ENCODE assay signal across 12 mouse cellular contexts in genomic region chr6:134925673-134926337, GRCm38 (mm10). TPM values are rescaled to one million over a fixed set of nuclear protein-coding genes. Genes with fewer than 3 reads are reported as not detected.
DNase-seq lines count a peak whose midpoint lies in the region; ATAC-seq and TF ChIP-seq lines count a peak whose summit lies in the region.
"Had no signal": no experiment of that assay in that cellular context is flagged by ENCODE, and none has a peak within 500 bp of the region (broad histone marks: within the 10 kb centered on the region; RNA-seq: fewer than 3 reads in every experiment).

No protein-coding gene starts in this region.

- TF ChIP-seq EP300 in stomach, postnatal 0 days (optimal IDR thresholded peaks at IDR 0.05), result no peak

- peak overlapping the region; percentile 40 for H3K4me2 ChIP-seq in heart, embryonic 13.5 days
- H3K4me2 ChIP-seq in midbrain, embryonic 11.5 days, result peak overlapping the region; percentile 32; the same call in 1 of the 2 replicates
- H3K4me2 ChIP-seq in midbrain, embryonic 16.5 days (ENCODE audit: low read length), result no peak overlapping the region
- H3K4me2 ChIP-seq in stomach, postnatal 0 days (replicated peaks; ENCODE audit: low read depth), result peak overlapping the region; percentile 42

- intact Hi-C loops in heart, postnatal 36 days (cut with DNase I), result loop anchor here (2.0 to 10.0 kb wide), 3 partner anchors 57 to 1899 kb away; partner anchors contain the start of genes BC049715 and Wbp11
- intact Hi-C loops in left cerebral cortex, postnatal 25 days (cut with DNase I), result no loop called here

- ATAC-seq in heart, embryonic 13.5 days (ENCODE audit: extremely low read depth, insufficient number of reproducible peaks, low FRiP score, low TSS enrichment), result no peak
- no peak for ATAC-seq in midbrain, embryonic 11.5 days (ENCODE audit: low FRiP score)
- no peak for ATAC-seq in midbrain, embryonic 16.5 days
- ATAC-seq in stomach, postnatal 0 days (ENCODE audit: low FRiP score, low TSS enrichment), result no peak
- ATAC-seq: lung, postnatal 0 days had no signal

- H3K9me3 ChIP-seq in heart, embryonic 13.5 days, result no peaks in the 10 kb centered on the region
- H3K9me3 ChIP-seq in midbrain, embryonic 11.5 days (ENCODE audit: control insufficient read depth, low read length), result no peaks in the 10 kb centered on the region
- no peaks in the 10 kb centered on the region for H3K9me3 ChIP-seq in midbrain, embryonic 16.5 days (replicated peaks; ENCODE audit: control insufficient read depth, low read length, poor library complexity, severe bottlenecking)
- no peaks in the 10 kb centered on the region for H3K9me3 ChIP-seq in stomach, postnatal 0 days (ENCODE audit: control insufficient read depth, low read length)
- H3K9me3 ChIP-seq: hindbrain, embryonic 15.5 days had no signal

- no peak for TF ChIP-seq CTCF in stomach, postnatal 0 days (IDR thresholded peaks at IDR 0.05; ENCODE audit: low read depth)

- H3K27me3 ChIP-seq in heart, embryonic 13.5 days (replicated peaks), result no peaks in the 10 kb centered on the region
- H3K27me3 ChIP-seq in midbrain, embryonic 11.5 days (ENCODE audit: control insufficient read depth, insufficient read depth, low read length), result no peaks in the 10 kb centered on the region
- H3K27me3 ChIP-seq in midbrain, embryonic 16.5 days (ENCODE audit: control insufficient read depth, insufficient read depth, low read depth, low read length), result no peaks in the 10 kb centered on the region
- H3K27me3 ChIP-seq in stomach, postnatal 0 days (ENCODE audit: control insufficient read depth, insufficient read depth, low read length), result no peaks in the 10 kb centered on the region
- H3K27me3 ChIP-seq: hindbrain, embryonic 15.5 days had no signal

- H3K27ac ChIP-seq in heart, embryonic 13.5 days (replicated peaks), result no peak overlapping the region
- no peak overlapping the region for H3K27ac ChIP-seq in midbrain, embryonic 11.5 days (ENCODE audit: low read depth, low read length)
- no peak overlapping the region for H3K27ac ChIP-seq in midbrain, embryonic 16.5 days (ENCODE audit: low read length)
- H3K27ac ChIP-seq in stomach, postnatal 0 days (replicated peaks), result no peak overlapping the region

- DNase-seq in heart, postnatal 36 days, result no peak
- DNase-seq in midbrain, embryonic 11.5 days (ENCODE audit: low spot score, missing footprints), result peak; percentile 89
- DNase-seq in induced T-regulatory cell, adult 2 months (ENCODE audit: low read depth), result peak; percentile 71
- no peak for DNase-seq in stomach, postnatal 0 days (ENCODE audit: low spot score)
- DNase-seq in cerebellum, postnatal 25 days, result no peak
- no peak for DNase-seq in left cerebral cortex, postnatal 25 days (ENCODE audit: low spot score in 2 of 2)
- DNase-seq: adrenal gland, postnatal 10 days; retina, postnatal 1 day had no signal

- H3K4me1 ChIP-seq in heart, embryonic 13.5 days, result peaks cover 56% of the 10 kb centered on the region
- H3K4me1 ChIP-seq in midbrain, embryonic 11.5 days (ENCODE audit: control insufficient read depth, insufficient read depth, low read length), result peaks cover 41% of the 10 kb centered on the region
- peaks cover 27% of the 10 kb centered on the region for H3K4me1 ChIP-seq in midbrain, embryonic 16.5 days (ENCODE audit: control insufficient read depth, insufficient read depth, low read length)
- H3K4me1 ChIP-seq in stomach, postnatal 0 days (replicated peaks; ENCODE audit: control insufficient read depth, insufficient read depth), result peaks cover 3% of the 10 kb centered on the region; the same call in 1 of the 2 replicates

- WGBS in heart, embryonic 13.5 days, result 76% methylated on average over 4 of the region's 4 CpGs
- WGBS in midbrain, embryonic 11.5 days, result 61% methylated on average over 4 of the region's 4 CpGs
- 59% methylated on average over 4 of the region's 4 CpGs for WGBS in midbrain, embryonic 16.5 days
- WGBS in stomach, postnatal 0 days, result 64% methylated on average over 4 of the region's 4 CpGs

- peaks cover 22% of the 10 kb centered on the region for H3K36me3 ChIP-seq in heart, embryonic 13.5 days
- no peaks in the 10 kb centered on the region for H3K36me3 ChIP-seq in midbrain, embryonic 11.5 days (ENCODE audit: control insufficient read depth, insufficient read depth, low read length)
- no peaks in the 10 kb centered on the region for H3K36me3 ChIP-seq in midbrain, embryonic 16.5 days (ENCODE audit: control insufficient read depth, insufficient read depth, low read length)
- no peaks in the 10 kb centered on the region for H3K36me3 ChIP-seq in stomach, postnatal 0 days (ENCODE audit: control insufficient read depth, insufficient read depth, low read length)
- H3K36me3 ChIP-seq: hindbrain, embryonic 15.5 days had no signal

- 0 out of 2 replicates have a peak overlapping the region, but pooled peaks have one; percentile 6 for H3K4me3 ChIP-seq in heart, embryonic 13.5 days
- H3K4me3 ChIP-seq in midbrain, embryonic 11.5 days (ENCODE audit: low read depth, low read length), result no peak overlapping the region; the same call in 1 of the 2 replicates
- no peak overlapping the region for H3K4me3 ChIP-seq in midbrain, embryonic 16.5 days (ENCODE audit: low read depth, low read length)
- no peak overlapping the region for H3K4me3 ChIP-seq in stomach, postnatal 0 days (ENCODE audit: low read depth, low read length)

- H3K9ac ChIP-seq in heart, embryonic 13.5 days, result peak overlapping the region; percentile 54
- peak overlapping the region; percentile 24; the same call in 1 of the 2 replicates for H3K9ac ChIP-seq in midbrain, embryonic 11.5 days (ENCODE audit: low read length)
- no peak overlapping the region for H3K9ac ChIP-seq in midbrain, embryonic 16.5 days (ENCODE audit: low read depth, low read length)
- no peak overlapping the region for H3K9ac ChIP-seq in stomach, postnatal 0 days (ENCODE audit: low read length)

RNA-seq across cellular contexts. Expression of gene Cdkn1b, which starts 5.6 kb away (rescaled TPM):
- 14.4 and 17.4 TPM in 2 replicates for polyA plus RNA-seq in heart, embryonic 13.5 days (2015; fragmentation: Nextera tagmentation; extraction: Ambion mirVana)
- 10 to 100 TPM; 50.9 to 53.6 TPM for total RNA-seq in heart, postnatal 36 days (2021)
- 27.8 and 28.0 TPM in 2 replicates for polyA plus RNA-seq in midbrain, embryonic 11.5 days (2014; fragmentation: Nextera tagmentation; extraction: Ambion mirVana)
- 20.7 and 22.6 TPM in 2 replicates for polyA plus RNA-seq in midbrain, embryonic 16.5 days (2015; fragmentation: Nextera tagmentation; extraction: Ambion mirVana)
- polyA plus RNA-seq in stomach, postnatal 0 days (2015; fragmentation: Nextera tagmentation; extraction: Ambion mirVana), result 11.7 and 14.4 TPM in 2 replicates
- 10 to 100 TPM; 40.3 to 43.2 TPM for total RNA-seq in left cerebral cortex, postnatal 25 days (2021)

RNA-seq across cellular contexts. Expression of gene Gpr19, which starts 27.4 kb away (rescaled TPM):
- polyA plus RNA-seq in heart, embryonic 13.5 days (2015; fragmentation: Nextera tagmentation; extraction: Ambion mirVana), result 8.5 and 8.6 TPM in 2 replicates
- total RNA-seq in heart, postnatal 36 days (2021), result 1 to 10 TPM; 4.4 to 5.2 TPM
- 35.3 and 36.9 TPM in 2 replicates for polyA plus RNA-seq in midbrain, embryonic 11.5 days (2014; fragmentation: Nextera tagmentation; extraction: Ambion mirVana)
- 44.7 and 46.8 TPM in 2 replicates for polyA plus RNA-seq in midbrain, embryonic 16.5 days (2015; fragmentation: Nextera tagmentation; extraction: Ambion mirVana)
- 6.6 and 6.9 TPM in 2 replicates for polyA plus RNA-seq in stomach, postnatal 0 days (2015; fragmentation: Nextera tagmentation; extraction: Ambion mirVana)
- 10 to 100 TPM; 25.3 to 27.3 TPM for total RNA-seq in left cerebral cortex, postnatal 25 days (2021)

RNA-seq across cellular contexts. Expression of gene Apold1, which starts 55.7 kb away (rescaled TPM):
- 6.8 and 7.8 TPM in 2 replicates for polyA plus RNA-seq in heart, embryonic 13.5 days (2015; fragmentation: Nextera tagmentation; extraction: Ambion mirVana)
- total RNA-seq in heart, postnatal 36 days (2021), result 10 to 100 TPM in 1 of 2 experiments, 1 to 10 TPM in 1; 5.1 to 15.6 TPM
- polyA plus RNA-seq in midbrain, embryonic 11.5 days (2014; fragmentation: Nextera tagmentation; extraction: Ambion mirVana), result 2.8 and 3.2 TPM in 2 replicates
- 4.2 and 5.5 TPM in 2 replicates for polyA plus RNA-seq in midbrain, embryonic 16.5 days (2015; fragmentation: Nextera tagmentation; extraction: Ambion mirVana)
- 1.5 and 1.8 TPM in 2 replicates for polyA plus RNA-seq in stomach, postnatal 0 days (2015; fragmentation: Nextera tagmentation; extraction: Ambion mirVana)
- 1 to 10 TPM; 4.1 to 4.5 TPM for total RNA-seq in left cerebral cortex, postnatal 25 days (2021)

Comparison
In these comparisons a context has a peak if more than half of its experiments do, and no peak if none do; other contexts are left out.
1. H3K9ac ChIP-seq: peak in heart, embryonic 13.5 days (single experiment) and midbrain, embryonic 11.5 days (single experiment); none in midbrain, embryonic 16.5 days (single experiment) and stomach, postnatal 0 days (single experiment).
2. DNase-seq: peak in midbrain, embryonic 11.5 days (single experiment) and induced T-regulatory cell, adult 2 months (single experiment); none in heart, postnatal 36 days (0 of 2), stomach, postnatal 0 days (single experiment), cerebellum, postnatal 25 days (0 of 2) and left cerebral cortex, postnatal 25 days (0 of 2).